Mouse (Mus musculus): Measurements from ENCODE around the gene Srcap. TPM values are rescaled to one million over a fixed set of nuclear protein-coding genes. Genes with fewer than 3 reads are reported as not detected.

Gene Srcap
- 27.1 and 30.8 TPM in 2 replicates for polyA plus RNA-seq (2012; rRNA removed)

DNA sequence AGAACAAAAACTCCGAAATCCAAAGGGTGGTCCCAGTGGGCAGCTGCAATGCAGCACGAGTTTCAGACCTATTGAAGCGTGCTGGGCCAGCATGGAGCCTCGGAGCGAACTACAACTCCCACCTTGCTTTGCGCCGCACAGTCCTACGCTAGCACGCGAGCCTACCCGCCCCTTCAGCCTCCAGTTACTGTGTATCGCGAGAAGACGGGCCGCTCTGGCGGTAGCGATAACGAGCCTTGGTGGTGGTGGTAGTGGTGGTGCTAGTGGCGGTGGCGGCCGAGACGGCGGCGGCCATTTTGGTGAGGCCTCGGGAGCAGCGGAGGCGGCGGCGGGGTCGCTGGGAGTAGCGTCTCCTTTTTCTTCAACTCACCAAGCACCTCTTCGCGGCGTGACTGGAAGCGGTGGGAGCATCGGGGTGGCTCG is at the start of gene Srcap:
Gene Srcap, plus strand, starts transcription at position 176 of the 423 bp plus-strand sequence.

GRCm38 (mm10) chr7:127478635-127479317 is 33.0 kb upstream of the Srcap start, which contains the start of gene Fbrs:
Gene Fbrs, plus strand, starts transcription at chr7:127479199.

GRCm38 (mm10) chr7:127519284-127519683 is 7.5 kb downstream of the Srcap start, which contains the start of gene Gm42715:
Gene Gm42715, plus strand, starts transcription at chr7:127519584.

DNA sequence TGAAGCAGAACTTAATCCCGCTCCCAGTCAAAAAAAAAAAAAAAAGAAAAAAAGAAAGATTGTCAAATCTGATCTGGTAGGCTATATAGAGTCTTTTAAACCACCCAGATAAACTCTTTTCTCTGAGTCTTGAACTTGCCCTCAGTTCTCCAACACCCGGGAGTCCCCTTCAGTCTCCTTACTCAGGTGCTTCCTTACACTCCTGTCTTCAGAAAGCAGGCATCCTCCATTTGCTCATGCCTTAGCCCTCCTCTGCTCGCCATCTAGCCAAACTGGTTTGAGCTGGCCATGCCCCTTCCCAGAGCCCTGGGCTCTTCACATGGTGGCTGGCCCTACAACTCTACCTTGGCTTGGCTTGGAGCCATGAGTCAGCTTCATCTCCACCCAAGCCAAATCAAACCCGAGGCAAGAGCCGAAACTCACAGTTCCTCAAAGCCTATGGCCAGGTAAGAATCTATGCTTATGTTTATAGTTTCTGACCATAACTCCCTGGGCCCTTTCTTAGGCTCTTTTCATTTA is 49.6 kb downstream of the Srcap start, which contains the start of gene Tmem265:
Gene Tmem265, plus strand, starts transcription at position 51 of the 519 bp plus-strand sequence.

DNA sequence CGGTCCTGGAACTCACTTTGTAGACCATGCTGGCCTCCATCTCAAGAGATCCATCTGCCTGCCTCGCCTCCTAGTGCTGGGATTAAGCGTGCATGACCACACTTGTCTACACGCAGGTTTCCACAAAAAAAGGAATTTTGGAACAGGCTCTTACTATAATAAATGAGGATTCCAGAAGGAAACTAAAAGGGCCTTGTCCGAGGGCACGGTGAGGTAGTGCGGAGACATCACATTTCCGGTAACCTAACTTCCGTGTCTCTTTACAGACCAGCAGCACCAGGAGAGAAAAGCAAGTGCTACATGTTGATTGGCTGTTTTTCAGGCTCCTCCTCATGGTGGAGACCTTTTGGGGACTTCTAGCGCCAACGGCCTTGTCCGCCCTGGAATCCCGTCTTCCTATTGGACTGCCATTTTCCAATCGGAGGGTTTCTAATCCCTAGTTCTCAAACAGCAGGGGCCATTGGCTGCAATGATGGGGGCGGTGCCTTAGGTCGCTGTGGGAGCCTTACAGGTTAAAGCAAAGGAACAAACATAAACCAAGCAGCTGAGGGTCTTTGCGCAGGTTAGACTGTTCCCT is 61.2 kb downstream of the Srcap start, which contains the start of gene Phkg2:
Gene Phkg2, plus strand, starts transcription at position 446 of the 577 bp plus-strand sequence.

DNA sequence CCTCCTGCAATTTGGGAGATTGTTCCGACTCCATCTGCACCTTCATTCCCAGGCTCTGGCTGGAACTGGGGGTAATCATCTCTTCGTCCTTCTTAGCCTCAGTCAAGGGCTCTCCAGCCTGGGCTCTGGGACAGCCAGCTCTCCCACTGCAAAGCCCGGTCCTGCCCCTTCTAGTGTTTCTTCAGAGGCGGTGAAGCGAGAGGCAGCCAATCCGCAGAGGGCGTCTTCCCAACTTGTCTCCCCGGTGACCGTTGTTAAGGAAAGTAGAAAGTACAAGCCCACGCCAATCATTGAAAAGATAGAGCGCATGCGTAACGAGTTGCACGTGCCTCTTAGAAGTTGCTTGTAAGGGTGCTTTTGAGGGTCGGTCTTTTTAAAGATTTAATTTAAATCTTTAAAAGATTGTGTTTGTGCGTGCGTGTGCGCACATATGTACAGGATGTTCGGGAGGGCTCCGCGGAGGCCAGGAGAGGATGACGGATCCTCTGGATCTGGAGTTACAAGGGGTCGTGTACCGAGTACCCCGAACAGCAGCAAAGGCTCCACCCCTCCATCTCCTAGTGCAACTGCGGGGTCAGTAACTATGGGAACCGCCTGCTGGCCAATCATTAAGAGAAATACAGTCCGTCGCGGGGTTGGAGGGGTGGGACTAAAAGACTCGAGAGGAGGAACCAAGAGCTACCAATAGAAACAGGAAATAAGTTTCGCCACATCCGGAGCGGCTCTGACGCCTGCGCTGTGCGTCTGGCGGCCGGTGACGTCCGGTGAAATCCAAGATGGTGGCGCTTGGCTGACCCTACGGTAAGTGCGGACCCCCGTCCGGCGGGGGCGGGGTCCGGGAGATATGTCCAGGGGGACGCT is 76.5 kb downstream of the Srcap start, which contains the start of the genes Ccdc189 and Rnf40:
Gene Ccdc189, minus strand, starts transcription at position 585 of the 861 bp plus-strand sequence.
Gene Rnf40, plus strand, starts transcription at position 757 of the 861 bp plus-strand sequence.

Other genes starting within 250 kb of the Srcap start
- gene Sephs2, start 237.9 kb upstream of the Srcap start, polyA plus RNA-seq (2012; rRNA removed), result 31.3 and 38.0 TPM in 2 replicates
- 1.0 and 1.4 TPM in 2 replicates for gene Itgal, start 215.7 kb upstream of the Srcap start, polyA plus RNA-seq (2012; rRNA removed)
- gene Zfp768, start 166.4 kb upstream of the Srcap start, polyA plus RNA-seq (2012; rRNA removed), result 33.5 and 37.3 TPM in 2 replicates
- gene Zfp747, start 135.9 kb upstream of the Srcap start, polyA plus RNA-seq (2012; rRNA removed), result 7.2 and 7.9 TPM in 2 replicates
- 2.7 and 3.5 TPM in 2 replicates for gene 9130019O22Rik, start 124.8 kb upstream of the Srcap start, polyA plus RNA-seq (2012; rRNA removed)
- 5.4 and 7.4 TPM in 2 replicates for gene E430018J23Rik, start 118.4 kb upstream of the Srcap start, polyA plus RNA-seq (2012; rRNA removed)
- gene Zfp764, start 105.2 kb upstream of the Srcap start, polyA plus RNA-seq (2012; rRNA removed), result 4.3 and 5.6 TPM in 2 replicates
- gene Zfp688, start 89.9 kb upstream of the Srcap start, polyA plus RNA-seq (2012; rRNA removed), result 18.0 and 18.7 TPM in 2 replicates
- 10.8 and 12.9 TPM in 2 replicates for gene Zfp689, start 62.8 kb upstream of the Srcap start, polyA plus RNA-seq (2012; rRNA removed)
- gene Prr14, start 52.4 kb upstream of the Srcap start, polyA plus RNA-seq (2012; rRNA removed), result 68.6 and 71.9 TPM in 2 replicates
- 31.3 and 33.7 TPM in 2 replicates for gene Fbrs, start 32.8 kb upstream of the Srcap start, polyA plus RNA-seq (2012; rRNA removed)
- gene Gm42715, start 7.6 kb downstream of the Srcap start, polyA plus RNA-seq (2012; rRNA removed), result 28.0 and 80.1 TPM in 2 replicates
- gene Tmem265, start 49.4 kb downstream of the Srcap start, polyA plus RNA-seq (2012; rRNA removed), result 0.14 TPM in 1 of 2 replicates, not detected in the other
- 79.1 and 101 TPM in 2 replicates for gene Phkg2, start 61.4 kb downstream of the Srcap start, polyA plus RNA-seq (2012; rRNA removed)
- gene Ccdc189, start 76.6 kb downstream of the Srcap start, polyA plus RNA-seq (2012; rRNA removed), result 13.9 and 14.3 TPM in 2 replicates
- 53.8 and 65.4 TPM in 2 replicates for gene Rnf40, start 76.8 kb downstream of the Srcap start, polyA plus RNA-seq (2012; rRNA removed)
- gene Zfp629, start 103.8 kb downstream of the Srcap start, polyA plus RNA-seq (2012; rRNA removed), result 37.7 and 70.8 TPM in 2 replicates
- 60.0 and 95.8 TPM in 2 replicates for gene Bcl7c, start 196.9 kb downstream of the Srcap start, polyA plus RNA-seq (2012; rRNA removed)
- gene Ctf1, start 200.8 kb downstream of the Srcap start, polyA plus RNA-seq (2012; rRNA removed), result 11.5 and 13.9 TPM in 2 replicates
- gene Ctf2, start 220.2 kb downstream of the Srcap start, polyA plus RNA-seq (2012; rRNA removed), result not detected in 2 replicates
- 84.5 and 155 TPM in 2 replicates for gene Fbxl19, start 232.6 kb downstream of the Srcap start, polyA plus RNA-seq (2012; rRNA removed)